Mouse (Mus musculus): ENCODE measurements around the gene Dusp27. TPM values are rescaled to one million over a fixed set of nuclear protein-coding genes. Genes with fewer than 3 reads are reported as not detected.

Dusp27 gene
- total and polyA plus RNA-seq, 3 experiments = 0.11 TPM; not detected in 2

GRCm38 (mm10) chr1:166139620-166140184 lies 12.0 kb upstream of the Dusp27 start:
- H3K36me3 ChIP-seq (replicated peaks) = no peaks in the 10 kb centered on the region
- H3K4me1 ChIP-seq (ENCODE audit: insufficient read depth, low read depth, low read length) = peaks cover 12% of the 10 kb centered on the region
- ATAC-seq (ENCODE audit: extremely low read depth, insufficient number of reproducible peaks, low FRiP score, poor library complexity, severe bottlenecking) (no peak), DNase-seq (ENCODE audit: low spot score) (no peak)
- no peak for TF ChIP-seq CTCF (IDR thresholded peaks at IDR 0.05; ENCODE audit: low read depth, low read length)
- TF ChIP-seq GATA2 (IDR thresholded peaks at IDR 0.05; ENCODE audit: borderline replicate concordance, low read depth, low read length) = no peak
- TF ChIP-seq POLR2AphosphoS5 (IDR thresholded peaks at IDR 0.05; ENCODE audit: insufficient replicate concordance, low read depth, low read length) = no peak
- TF ChIP-seq TAL1 (conservative IDR thresholded peaks at IDR 0.05; ENCODE audit: low read depth, low read length) = no peak
- TF ChIP-seq GATA1 (IDR thresholded peaks at IDR 0.05; ENCODE audit: borderline replicate concordance, low read length) = no peak
- H3K9me3 ChIP-seq (replicated peaks) = no peaks in the 10 kb centered on the region
- no peak overlapping the region for H3K4me3 ChIP-seq (ENCODE audit: low read depth, low read length)
- H3K27me3 ChIP-seq (ENCODE audit: insufficient read depth, low read length) = peaks cover 31% of the 10 kb centered on the region

DNA sequence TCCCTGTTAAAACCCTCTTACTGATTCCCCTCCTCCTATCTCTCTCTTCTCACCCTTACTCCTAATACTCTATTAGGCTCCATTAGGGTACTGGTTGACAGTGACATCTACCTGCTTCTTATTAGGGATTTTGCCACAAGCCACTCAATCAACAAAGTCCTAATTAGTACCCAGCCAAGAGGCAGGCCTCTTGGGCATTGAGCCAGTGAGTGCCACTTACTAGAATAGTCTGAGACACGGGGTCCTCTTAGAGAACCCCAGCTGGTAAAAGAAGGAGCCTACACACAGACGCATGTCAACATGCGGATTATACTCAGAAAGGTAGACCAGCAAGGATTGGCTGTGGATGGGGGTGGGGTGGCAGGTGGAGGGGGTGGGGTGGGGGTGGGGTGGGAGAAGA lies 11.4 kb upstream of the Dusp27 start:
- Histone ChIP-seq H3K36me3 (replicated peaks) (no peaks in the 10 kb centered on the region), H3K9me3 (replicated peaks) (no peaks in the 10 kb centered on the region), H3K4me1 (ENCODE audit: insufficient read depth, low read depth, low read length) (peaks cover 12% of the 10 kb centered on the region), H3K27me3 (ENCODE audit: insufficient read depth, low read length) (peaks cover 31% of the 10 kb centered on the region), H3K4me3 (ENCODE audit: low read depth, low read length) (no peak overlapping the region)
- DNase-seq (ENCODE audit: low spot score) (no peak), ATAC-seq (ENCODE audit: extremely low read depth, insufficient number of reproducible peaks, low FRiP score, poor library complexity, severe bottlenecking) (no peak)
- no peak for TF ChIP-seq GATA2 (IDR thresholded peaks at IDR 0.05; ENCODE audit: borderline replicate concordance, low read depth, low read length)
- TF ChIP-seq CTCF (IDR thresholded peaks at IDR 0.05; ENCODE audit: low read depth, low read length) = no peak
- no peak for TF ChIP-seq POLR2AphosphoS5 (IDR thresholded peaks at IDR 0.05; ENCODE audit: insufficient replicate concordance, low read depth, low read length)
- no peak for TF ChIP-seq GATA1 (IDR thresholded peaks at IDR 0.05; ENCODE audit: borderline replicate concordance, low read length)
- no peak for TF ChIP-seq TAL1 (conservative IDR thresholded peaks at IDR 0.05; ENCODE audit: low read depth, low read length)

DNA sequence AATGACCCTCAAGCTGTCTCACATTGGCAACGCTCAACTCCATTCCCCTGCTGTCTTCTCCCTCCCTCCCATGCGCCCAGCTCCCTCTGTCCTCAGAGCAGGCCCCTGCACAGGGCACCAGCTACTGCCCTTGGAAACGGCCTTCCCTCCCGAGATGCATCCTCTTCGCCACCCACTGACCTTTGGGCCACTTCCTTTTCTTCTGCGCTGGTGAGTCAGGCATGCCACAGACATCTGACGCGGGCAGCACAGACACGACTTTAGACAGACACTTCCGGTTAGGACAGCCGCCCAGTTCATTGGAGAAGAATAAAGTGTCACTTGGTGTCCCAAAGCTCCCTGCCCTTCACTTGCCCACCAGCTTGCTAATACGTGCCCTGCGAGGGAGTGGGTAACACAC lies 10.4 kb upstream of the Dusp27 start:
- Histone ChIP-seq H3K9me3 (replicated peaks) (no peaks in the 10 kb centered on the region), H3K4me1 (ENCODE audit: insufficient read depth, low read depth, low read length) (peaks cover 12% of the 10 kb centered on the region), H3K36me3 (replicated peaks) (no peaks in the 10 kb centered on the region), H3K4me3 (ENCODE audit: low read depth, low read length) (no peak overlapping the region), H3K27me3 (ENCODE audit: insufficient read depth, low read length) (peaks cover 31% of the 10 kb centered on the region)
- no peak for TF ChIP-seq CTCF (IDR thresholded peaks at IDR 0.05; ENCODE audit: low read depth, low read length)
- TF ChIP-seq TAL1 (conservative IDR thresholded peaks at IDR 0.05; ENCODE audit: low read depth, low read length) = no peak
- no peak for TF ChIP-seq POLR2AphosphoS5 (IDR thresholded peaks at IDR 0.05; ENCODE audit: insufficient replicate concordance, low read depth, low read length)
- TF ChIP-seq GATA1 (IDR thresholded peaks at IDR 0.05; ENCODE audit: borderline replicate concordance, low read length) = no peak
- ATAC-seq (ENCODE audit: extremely low read depth, insufficient number of reproducible peaks, low FRiP score, poor library complexity, severe bottlenecking) (no peak), DNase-seq (ENCODE audit: low spot score) (no peak)

GRCm38 (mm10) chr1:166137244-166137938 lies 9.7 kb upstream of the Dusp27 start:
- ATAC-seq (ENCODE audit: extremely low read depth, insufficient number of reproducible peaks, low FRiP score, poor library complexity, severe bottlenecking) = no peak
- Histone ChIP-seq H3K27me3 (ENCODE audit: insufficient read depth, low read length) (peaks cover 31% of the 10 kb centered on the region), H3K4me3 (ENCODE audit: low read depth, low read length) (no peak overlapping the region)

DNA sequence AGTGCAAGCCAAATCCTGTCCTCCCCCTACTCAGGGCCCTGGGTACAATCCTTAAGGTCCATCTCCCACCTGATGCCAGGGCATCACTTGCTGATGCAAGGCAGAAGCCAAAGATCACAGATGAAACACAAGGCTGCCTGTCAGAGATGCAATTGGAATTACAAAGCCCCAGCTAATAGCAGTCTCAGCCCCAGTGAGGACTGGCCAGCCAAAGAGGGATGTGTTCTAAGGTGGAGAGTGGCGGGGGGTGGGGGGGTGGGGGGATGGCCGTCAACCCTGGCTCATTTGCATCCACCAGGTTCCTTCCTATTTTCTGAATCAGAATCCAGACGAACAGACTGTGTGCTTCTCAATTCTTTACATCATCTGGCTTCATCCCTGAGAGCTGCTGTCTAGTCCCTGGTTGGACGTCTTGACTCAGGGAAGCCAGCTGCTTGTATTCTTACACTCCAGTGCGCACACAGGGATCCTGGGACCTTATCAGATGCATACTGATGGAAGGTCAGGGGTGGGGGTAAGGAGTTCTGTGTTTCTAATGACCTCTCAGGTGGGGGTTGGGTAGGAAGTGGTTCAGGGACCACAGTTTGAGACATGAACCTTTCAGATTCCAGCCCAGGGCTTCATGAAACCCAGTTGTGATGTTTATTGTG lies 7.5 kb upstream of the Dusp27 start:
- no peak for ATAC-seq (ENCODE audit: extremely low read depth, insufficient number of reproducible peaks, low FRiP score, poor library complexity, severe bottlenecking)

More at GRCm38 (mm10) chr1:166137244-166137938, 9.7 kb upstream of the Dusp27 start:
- DNase-seq (ENCODE audit: low spot score) = no peak
- no peaks in the 10 kb centered on the region for H3K36me3 ChIP-seq (replicated peaks)
- no peaks in the 10 kb centered on the region for H3K9me3 ChIP-seq (replicated peaks)
- H3K4me1 ChIP-seq (ENCODE audit: insufficient read depth, low read depth, low read length) = peaks cover 14% of the 10 kb centered on the region
- TF ChIP-seq TAL1 (conservative IDR thresholded peaks at IDR 0.05; ENCODE audit: low read depth, low read length) (no peak), CTCF (IDR thresholded peaks at IDR 0.05; ENCODE audit: low read depth, low read length) (no peak), POLR2AphosphoS5 (IDR thresholded peaks at IDR 0.05; ENCODE audit: insufficient replicate concordance, low read depth, low read length) (no peak)

GRCm38 (mm10) chr1:166132367-166132766 lies 4.6 kb upstream of the Dusp27 start:
- peaks cover 14% of the 10 kb centered on the region for H3K4me1 ChIP-seq (ENCODE audit: insufficient read depth, low read depth, low read length)
- TF ChIP-seq GATA1 (IDR thresholded peaks at IDR 0.05; ENCODE audit: borderline replicate concordance, low read length) (no peak), GATA2 (IDR thresholded peaks at IDR 0.05; ENCODE audit: borderline replicate concordance, low read depth, low read length) (no peak), POLR2AphosphoS5 (IDR thresholded peaks at IDR 0.05; ENCODE audit: insufficient replicate concordance, low read depth, low read length) (no peak), TAL1 (conservative IDR thresholded peaks at IDR 0.05; ENCODE audit: low read depth, low read length) (no peak), CTCF (IDR thresholded peaks at IDR 0.05; ENCODE audit: low read depth, low read length) (no peak)
- no peaks in the 10 kb centered on the region for H3K9me3 ChIP-seq (replicated peaks)
- DNase-seq (ENCODE audit: low spot score) (no peak), ATAC-seq (ENCODE audit: extremely low read depth, insufficient number of reproducible peaks, low FRiP score, poor library complexity, severe bottlenecking) (no peak)
- no peaks in the 10 kb centered on the region for H3K36me3 ChIP-seq (replicated peaks)
- H3K4me3 ChIP-seq (ENCODE audit: low read depth, low read length) = no peak overlapping the region
- H3K27me3 ChIP-seq (ENCODE audit: insufficient read depth, low read length) = peaks cover 24% of the 10 kb centered on the region

More for the DNA sequence above, 7.5 kb upstream of the Dusp27 start:
- H3K4me3 ChIP-seq (ENCODE audit: low read depth, low read length) = no peak overlapping the region
- H3K27me3 ChIP-seq (ENCODE audit: insufficient read depth, low read length) = peaks cover 41% of the 10 kb centered on the region
- H3K36me3 ChIP-seq (replicated peaks) = no peaks in the 10 kb centered on the region
- H3K9me3 ChIP-seq (replicated peaks) = no peaks in the 10 kb centered on the region
- no peak for DNase-seq (ENCODE audit: low spot score)
- H3K4me1 ChIP-seq (ENCODE audit: insufficient read depth, low read depth, low read length) = peaks cover 21% of the 10 kb centered on the region
- TF ChIP-seq POLR2AphosphoS5 (IDR thresholded peaks at IDR 0.05; ENCODE audit: insufficient replicate concordance, low read depth, low read length) (no peak), GATA1 (IDR thresholded peaks at IDR 0.05; ENCODE audit: borderline replicate concordance, low read length) (no peak), GATA2 (IDR thresholded peaks at IDR 0.05; ENCODE audit: borderline replicate concordance, low read depth, low read length) (no peak), CTCF (IDR thresholded peaks at IDR 0.05; ENCODE audit: low read depth, low read length) (no peak), TAL1 (conservative IDR thresholded peaks at IDR 0.05; ENCODE audit: low read depth, low read length) (no peak)

Measured in G1E (cell line).